Mouse (Mus musculus): ENCODE results near the gene Rpap3. TPM values are rescaled to one million over a fixed set of nuclear protein-coding genes. Genes with fewer than 3 reads are reported as not detected.

Rpap3 gene
- 31.1 TPM for polyA plus RNA-seq (2017; shearing (Covaris generic))

GRCm38 (mm10) chr15:97705211-97706050 lies at the start of gene Rpap3:
Rpap3 (minus strand) TSS chr15:97705825.

DNA sequence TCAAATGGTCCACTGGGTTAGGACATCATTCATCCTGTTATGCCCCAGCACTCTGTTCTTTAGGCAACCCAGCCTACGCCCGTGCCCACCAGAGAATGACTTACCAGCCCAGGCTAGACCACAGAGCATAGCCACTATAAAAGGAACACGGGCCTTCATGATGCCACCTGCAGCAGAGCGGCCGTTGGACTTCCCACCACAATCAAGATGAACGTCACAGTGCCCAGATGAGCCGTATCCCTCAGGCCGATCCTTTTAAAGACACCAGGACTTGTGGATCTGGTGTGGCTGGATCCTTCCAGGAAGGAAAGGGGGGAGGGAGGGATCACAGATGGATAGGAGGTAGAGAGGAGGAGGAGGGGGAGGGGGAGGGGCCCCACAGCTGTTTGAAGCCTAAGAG lies 25.5 kb upstream of the Rpap3 start, which contains the start of gene Endou:
TSS of gene Endou (minus strand) at position 229 of the 400 bp plus-strand sequence.

Other genes starting within 250 kb of the Rpap3 start
- gene Endou, start 25.5 kb upstream of the Rpap3 start, polyA plus RNA-seq (2017; shearing (Covaris generic)), result 0.39 TPM
- gene Rapgef3, start 62.1 kb upstream of the Rpap3 start, polyA plus RNA-seq (2017; shearing (Covaris generic)), result 1.9 TPM
- 50.8 TPM for gene Slc48a1, start 72.7 kb upstream of the Rpap3 start, polyA plus RNA-seq (2017; shearing (Covaris generic))
- gene Hdac7, start 138.7 kb upstream of the Rpap3 start, polyA plus RNA-seq (2017; shearing (Covaris generic)), result 71.7 TPM
- gene Vdr, start 204.8 kb upstream of the Rpap3 start, polyA plus RNA-seq (2017; shearing (Covaris generic)), result 1.5 TPM

All from inflammation-experienced regulatory T-cells, adult 16 weeks (primary cell).